Mouse (Mus musculus) hindbrain, embryonic 14.5 days (tissue): ENCODE measurements around the gene Wrap53. TPM values are rescaled to one million over a fixed set of nuclear protein-coding genes. Genes with fewer than 3 reads are reported as not detected.

ENCODE experiments used
- ATAC-seq: fragments of 200-750 bp; cut with Nextera tagmentation; 2 replicates; pipeline ENCODE4 v1.8.0; 2017; ENCODE audit warnings: moderate number of reproducible peaks, mild to moderate bottlenecking, moderate TSS enrichment, moderate library complexity; ENCODE audit not compliant: low FRiP score
- DNase-seq: peaks from one replicate; pipeline ENCODE4 v3.0.0-alpha.2; 2015; ENCODE audit warnings: low spot score
- H3K27ac ChIP-seq: fragments of 300-500 bp; sonication (generic); 2 replicates; pipeline ENCODE4 v1.5.1; 2014; ENCODE audit warnings: mild to moderate bottlenecking, moderate library complexity
- H3K27me3 ChIP-seq: fragments of 300-500 bp; sonication (generic); 2 replicates; pipeline ENCODE4 v1.6.1; 2014; ENCODE audit warnings: mild to moderate bottlenecking, low read length, mixed read lengths; ENCODE audit not compliant: control insufficient read depth, insufficient read depth
- H3K36me3 ChIP-seq: fragments of 300-500 bp; sonication (generic); replicated peaks from 2 replicates; pipeline ENCODE4 v1.6.1; 2014; ENCODE audit not compliant: control insufficient read depth, insufficient read depth
- H3K4me1 ChIP-seq: fragments of 300-500 bp; sonication (generic); replicated peaks from 2 replicates; pipeline ENCODE4 v1.6.1; 2014; ENCODE audit warnings: antibody characterized with exemption, low read length, mixed read lengths; ENCODE audit not compliant: control insufficient read depth, insufficient read depth
- H3K4me2 ChIP-seq: fragments of 300-500 bp; sonication (generic); replicated peaks from 2 replicates; pipeline ENCODE4 v1.6.1; 2014; ENCODE audit warnings: mild to moderate bottlenecking, moderate library complexity
- H3K4me3 ChIP-seq: fragments of 300-500 bp; sonication (generic); replicated peaks from 2 replicates; pipeline ENCODE4 v1.5.1; 2014; ENCODE audit warnings: mild to moderate bottlenecking, low read length
- H3K9ac ChIP-seq: fragments of 300-500 bp; sonication (generic); 2 replicates; pipeline ENCODE4 v1.6.1; 2014
- H3K9me3 ChIP-seq: fragments of 300-500 bp; sonication (generic); 2 replicates; pipeline ENCODE4 v1.6.1; 2016; ENCODE audit warnings: low read length; ENCODE audit not compliant: control insufficient read depth
- WGBS: fragments of 180-500 bp; shearing (Covaris S2); extraction: QIAGEN DNeasy Blood & Tissue Kit; methylation state at CpG from one replicate; pipeline ENCODE4 v1.1.7; 2014; 5-methylcytosine and 5-hydroxymethylcytosine counted together
- polyA plus RNA-seq: library from polyadenylated mRNA; unstranded; fragments of >200 nt; fragmentation: Nextera tagmentation; extraction: Ambion mirVana; gene quantifications from 2 replicates; pipeline ENCODE4 v1.2.1, GENCODE M21; 2014

Wrap53 gene
- polyA plus RNA-seq, 1 experiment from 2014 or later, result 16.8 TPM

DNA sequence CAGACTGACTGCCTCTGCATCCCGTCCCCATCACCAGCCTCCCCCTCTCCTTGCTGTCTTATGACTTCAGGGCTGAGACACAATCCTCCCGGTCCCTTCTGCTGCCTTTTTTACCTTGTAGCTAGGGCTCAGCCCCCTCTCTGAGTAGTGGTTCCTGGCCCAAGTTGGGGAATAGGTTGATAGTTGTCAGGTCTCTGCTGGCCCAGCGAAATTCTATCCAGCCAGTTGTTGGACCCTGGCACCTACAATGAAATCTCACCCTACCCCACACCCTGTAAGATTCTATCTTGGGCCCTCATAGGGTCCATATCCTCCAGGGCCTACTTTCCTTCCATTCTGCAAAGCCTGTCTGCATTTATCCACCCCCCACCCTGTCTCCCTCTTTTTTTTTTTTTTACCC lies 11.4 kb upstream of the Wrap53 start:
- H3K4me3 ChIP-seq, result no peak overlapping the region
- 87% methylated on average over 3 of the region's 3 CpGs for WGBS
- H3K36me3 ChIP-seq, result peaks cover 61% of the 10 kb centered on the region
- no peak overlapping the region for H3K27ac ChIP-seq
- ATAC-seq (no peak), DNase-seq (no peak)
- no peak overlapping the region for H3K9ac ChIP-seq
- H3K4me2 ChIP-seq, result no peak overlapping the region
- H3K9me3 ChIP-seq, result no peaks in the 10 kb centered on the region
- H3K27me3 ChIP-seq, result no peaks in the 10 kb centered on the region
- no peaks in the 10 kb centered on the region for H3K4me1 ChIP-seq

DNA sequence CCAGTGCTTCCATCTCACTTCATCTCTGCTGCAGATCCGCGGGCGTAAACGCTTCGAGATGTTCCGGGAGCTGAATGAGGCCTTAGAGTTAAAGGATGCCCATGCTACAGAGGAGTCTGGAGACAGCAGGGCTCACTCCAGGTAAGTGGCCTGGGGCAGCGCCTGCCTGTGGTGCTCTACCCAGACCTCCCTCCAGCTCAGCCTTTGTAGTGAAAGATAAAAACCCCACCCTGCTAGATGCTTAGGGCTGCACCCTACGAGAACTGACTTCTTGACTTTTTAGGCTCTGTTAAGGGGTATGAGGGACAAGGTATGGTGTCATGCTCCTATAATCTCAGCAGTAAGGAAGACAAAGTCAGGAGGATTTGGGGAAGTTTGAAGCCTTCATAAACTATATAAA lies 10.6 kb upstream of the Wrap53 start:
- H3K4me3 ChIP-seq, result no peak overlapping the region
- H3K4me2 ChIP-seq, result no peak overlapping the region
- H3K27me3 ChIP-seq, result no peaks in the 10 kb centered on the region
- WGBS, result 93% methylated on average over 8 of the region's 8 CpGs
- no peak overlapping the region for H3K27ac ChIP-seq
- H3K9me3 ChIP-seq, result no peaks in the 10 kb centered on the region
- no peak overlapping the region for H3K9ac ChIP-seq
- H3K36me3 ChIP-seq, result peaks cover 58% of the 10 kb centered on the region
- H3K4me1 ChIP-seq, result no peaks in the 10 kb centered on the region
- no peak for ATAC-seq
- no peak for DNase-seq

DNA sequence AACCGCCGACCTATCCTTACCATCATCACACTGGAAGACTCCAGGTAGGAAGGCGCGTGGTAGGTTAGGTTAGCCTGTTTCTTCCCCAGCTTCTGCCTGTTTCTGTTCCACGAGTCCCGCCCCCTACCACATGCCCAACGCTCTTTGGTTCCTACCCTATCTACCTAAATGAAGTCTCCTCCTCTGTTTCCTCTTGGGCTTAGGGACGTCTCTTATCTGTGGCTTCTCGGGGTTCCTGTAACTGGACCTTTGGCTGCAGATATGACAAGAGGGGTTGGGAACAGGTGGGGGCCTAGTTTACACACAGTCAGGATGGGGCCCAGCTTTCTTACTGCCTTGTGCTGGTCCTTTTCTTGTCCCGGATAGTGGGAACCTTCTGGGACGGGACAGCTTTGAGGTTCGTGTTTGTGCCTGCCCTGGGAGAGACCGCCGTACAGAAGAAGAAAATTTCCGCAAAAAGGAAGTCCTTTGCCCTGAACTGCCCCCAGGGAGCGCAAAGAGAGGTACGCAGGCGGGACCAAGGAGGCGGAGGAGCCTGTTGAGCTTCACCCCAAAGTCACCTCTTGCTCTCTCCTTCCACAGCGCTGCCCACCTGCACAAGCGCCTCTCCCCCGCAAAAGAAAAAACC lies 9.3 kb upstream of the Wrap53 start:
- ATAC-seq (no peak), DNase-seq (no peak)
- Histone ChIP-seq H3K4me1 (no peaks in the 10 kb centered on the region), H3K9ac (no peak overlapping the region), H3K27me3 (no peaks in the 10 kb centered on the region), H3K36me3 (peaks cover 54% of the 10 kb centered on the region), H3K4me2 (no peak overlapping the region), H3K9me3 (no peaks in the 10 kb centered on the region), H3K4me3 (no peak overlapping the region), H3K27ac (no peak overlapping the region)
- 95% methylated on average over 22 of the region's 22 CpGs for WGBS

DNA sequence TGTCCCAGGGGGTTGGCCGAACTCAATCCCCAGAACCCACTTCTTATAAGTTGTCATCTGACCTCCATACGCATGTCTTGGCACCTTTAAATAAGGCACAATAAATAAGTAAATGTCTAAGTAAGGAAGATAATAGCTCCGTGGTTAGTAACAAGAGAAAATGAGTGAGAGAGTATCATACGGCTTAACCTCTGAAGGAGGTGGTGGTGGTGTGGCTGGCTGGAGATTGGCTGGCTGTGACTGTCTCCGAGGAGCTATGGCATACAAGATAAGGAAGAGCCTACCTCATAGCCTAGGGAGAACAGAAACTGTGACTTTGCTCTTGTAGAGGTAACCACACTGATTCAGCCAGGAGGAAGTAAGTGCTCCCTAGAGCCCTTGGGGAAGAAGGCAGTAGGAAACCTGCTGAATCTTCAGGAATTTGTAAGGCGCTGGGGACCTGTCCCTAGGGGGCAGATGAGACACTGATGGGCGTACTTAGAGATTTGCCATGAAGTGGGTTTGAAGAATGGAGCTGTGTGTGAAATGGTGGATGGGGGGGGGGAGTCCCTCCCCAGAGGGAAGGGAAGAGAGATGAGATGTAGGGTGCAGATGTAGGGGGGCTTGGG lies 5.8 kb upstream of the Wrap53 start:
- H3K4me2 ChIP-seq, result no peak overlapping the region
- H3K36me3 ChIP-seq, result peaks cover 42% of the 10 kb centered on the region
- DNase-seq, result no peak
- peaks cover 9% of the 10 kb centered on the region for H3K4me1 ChIP-seq
- no peak overlapping the region for H3K27ac ChIP-seq
- no peaks in the 10 kb centered on the region for H3K27me3 ChIP-seq
- no peak overlapping the region for H3K4me3 ChIP-seq
- 81% methylated on average over 7 of the region's 7 CpGs for WGBS
- no peak for ATAC-seq
- no peaks in the 10 kb centered on the region for H3K9me3 ChIP-seq
- H3K9ac ChIP-seq, result no peak overlapping the region

DNA sequence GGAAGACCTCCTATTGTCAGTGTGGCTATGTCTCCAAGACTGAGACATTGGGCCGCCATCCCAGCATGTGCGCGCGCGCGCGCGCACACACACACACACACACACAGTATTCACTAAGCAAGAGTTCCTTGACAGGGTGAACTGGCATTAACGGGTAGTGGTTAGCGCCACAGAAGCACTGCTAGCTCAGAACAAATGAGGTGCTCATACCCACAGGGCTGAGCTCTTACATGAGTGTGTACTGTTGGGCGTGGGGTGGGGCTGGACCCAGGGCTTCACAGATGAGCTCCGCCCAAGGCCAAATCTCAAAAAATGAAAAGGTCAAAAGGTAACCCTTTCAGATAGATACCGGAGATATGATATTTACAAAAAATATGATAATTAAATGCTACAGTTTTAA lies 4.9 kb upstream of the Wrap53 start:
- Histone ChIP-seq H3K27me3 (no peaks in the 10 kb centered on the region), H3K9ac (no peak overlapping the region), H3K27ac (no peak overlapping the region), H3K4me1 (peaks cover 9% of the 10 kb centered on the region), H3K36me3 (peaks cover 33% of the 10 kb centered on the region), H3K4me3 (no peak overlapping the region), H3K9me3 (no peaks in the 10 kb centered on the region), H3K4me2 (no peak overlapping the region)
- 96% methylated on average over 13 of the region's 13 CpGs for WGBS
- no peak for ATAC-seq
- DNase-seq, result no peak

DNA sequence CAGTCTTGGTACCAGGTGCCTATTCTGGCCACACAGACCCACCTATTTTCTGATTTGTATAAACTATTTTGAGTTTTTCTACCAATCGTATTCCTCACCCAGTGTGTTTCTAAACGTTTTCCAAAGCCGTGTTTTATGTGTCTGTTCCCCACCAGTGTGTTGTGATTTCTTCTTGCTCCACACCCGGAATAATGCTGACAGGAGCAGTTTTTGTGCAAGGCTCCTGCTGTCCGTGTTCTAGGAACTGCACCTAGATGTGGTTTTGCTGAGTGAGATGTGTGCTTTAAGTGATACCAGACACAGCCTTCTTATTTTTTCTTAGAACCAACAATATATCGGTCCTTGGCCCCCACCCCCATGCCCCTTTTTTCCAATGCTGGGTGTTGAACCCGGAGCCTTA lies 4.0 kb upstream of the Wrap53 start:
- no peak overlapping the region for H3K4me2 ChIP-seq
- H3K36me3 ChIP-seq, result peaks cover 24% of the 10 kb centered on the region
- H3K27ac ChIP-seq, result no peak overlapping the region
- H3K9ac ChIP-seq, result no peak overlapping the region
- H3K4me1 ChIP-seq, result peaks cover 9% of the 10 kb centered on the region
- ATAC-seq (no peak), DNase-seq (no peak)
- 87% methylated on average over 7 of the region's 7 CpGs for WGBS
- H3K4me3 ChIP-seq, result no peak overlapping the region
- no peaks in the 10 kb centered on the region for H3K27me3 ChIP-seq
- no peaks in the 10 kb centered on the region for H3K9me3 ChIP-seq

DNA sequence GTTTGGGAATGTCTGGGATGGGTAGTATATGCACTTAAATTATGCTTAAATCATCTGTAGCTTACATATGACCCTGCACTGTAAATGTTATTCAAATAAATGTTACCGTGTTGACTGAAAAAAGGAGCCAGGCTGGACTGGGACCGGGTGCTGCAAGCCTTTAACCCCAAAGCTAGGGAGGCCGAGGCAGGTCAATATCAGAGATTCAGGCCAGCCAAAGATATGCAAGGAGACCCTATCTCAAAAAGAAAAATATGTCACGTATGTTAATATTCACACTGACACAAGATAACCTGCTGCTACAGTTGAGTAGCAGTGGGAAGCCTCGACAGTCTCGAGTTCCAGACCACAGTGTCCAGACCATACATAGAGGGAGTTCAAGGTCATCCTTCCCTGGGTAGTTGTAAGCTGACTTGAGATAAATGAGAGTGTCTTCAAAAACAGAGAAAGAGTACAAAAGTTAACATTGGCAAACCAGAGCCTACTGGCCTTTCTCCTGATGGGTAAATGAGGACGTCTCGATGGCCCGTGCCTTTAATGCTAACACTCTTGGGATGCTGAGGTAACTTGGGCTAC lies 2.3 kb upstream of the Wrap53 start:
- H3K4me3 ChIP-seq, result peak overlapping the region; percentile 78
- peaks cover 23% of the 10 kb centered on the region for H3K4me1 ChIP-seq
- peak overlapping the region; percentile 94 for H3K4me2 ChIP-seq
- WGBS, result 54% methylated on average over 9 of the region's 9 CpGs
- H3K9ac ChIP-seq, result peak overlapping the region; percentile 82
- peaks cover 7% of the 10 kb centered on the region for H3K36me3 ChIP-seq
- H3K27ac ChIP-seq, result no peak overlapping the region; the same call in 1 of the 2 replicates
- H3K27me3 ChIP-seq, result no peaks in the 10 kb centered on the region
- ATAC-seq (no peak), DNase-seq (no peak)
- no peaks in the 10 kb centered on the region for H3K9me3 ChIP-seq

DNA sequence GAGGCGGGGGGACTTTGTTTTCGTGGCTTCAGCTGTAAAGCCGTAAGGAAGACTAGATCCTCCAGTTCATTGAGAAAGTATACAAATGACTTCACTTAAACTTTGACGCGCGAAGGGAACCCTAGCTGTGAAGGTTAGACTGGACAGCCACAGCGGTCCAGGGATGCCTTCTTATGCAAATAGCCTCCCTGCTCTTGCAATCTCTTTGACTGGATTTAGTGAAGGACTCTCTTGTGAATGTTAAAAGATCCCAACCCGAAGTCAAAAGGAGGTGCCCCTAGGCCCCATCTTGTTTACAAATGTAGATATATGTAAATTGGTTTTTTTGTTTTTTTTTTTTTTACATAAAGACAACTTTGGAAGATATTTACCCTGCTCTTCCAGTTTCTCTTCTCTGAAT lies 1.8 kb upstream of the Wrap53 start:
- ATAC-seq (no peak), DNase-seq (no peak)
- Histone ChIP-seq H3K4me3 (peak overlapping the region; percentile 78), H3K27ac (peak overlapping the region; percentile 88), H3K9me3 (no peaks in the 10 kb centered on the region), H3K27me3 (no peaks in the 10 kb centered on the region), H3K4me2 (peak overlapping the region; percentile 94), H3K9ac (peak overlapping the region; percentile 82), H3K4me1 (peaks cover 28% of the 10 kb centered on the region), H3K36me3 (0 out of 2 replicates have a peak, but pooled peaks cover 4% of the 10 kb centered on the region)
- WGBS, result 0% methylated on average over 8 of the region's 8 CpGs

DNA sequence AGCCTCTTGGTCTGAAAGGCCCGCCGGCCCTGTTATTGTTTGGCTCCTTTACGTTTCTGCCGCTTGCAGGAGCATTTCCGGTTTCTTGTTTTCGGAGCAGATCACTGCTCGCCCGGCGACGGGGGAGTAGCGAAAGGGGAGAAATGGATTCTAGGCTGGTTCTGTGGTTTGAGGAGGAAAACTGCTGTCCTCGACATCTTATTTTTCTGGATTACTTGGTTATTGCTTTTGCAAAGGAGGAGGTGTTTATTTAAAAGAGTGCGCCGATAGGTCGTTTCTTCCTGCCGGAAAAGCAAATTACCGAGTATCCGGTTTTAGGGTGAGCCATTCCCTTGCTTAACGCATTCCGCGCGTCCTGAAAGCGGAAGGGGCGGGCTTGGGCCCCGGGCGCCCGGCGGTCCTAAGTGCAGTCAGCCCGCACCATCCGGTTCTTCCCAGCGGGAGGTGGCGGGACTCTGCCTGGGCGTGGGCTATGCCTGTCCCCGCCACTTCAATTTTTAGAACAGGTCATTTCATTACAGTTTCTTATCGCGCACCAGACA lies 1.2 kb upstream of the Wrap53 start:
- H3K9me3 ChIP-seq, result no peaks in the 10 kb centered on the region
- ATAC-seq (peak; percentile 79), DNase-seq (peak; percentile 95)
- peak overlapping the region; percentile 78 for H3K4me3 ChIP-seq
- 0 out of 2 replicates have a peak, but pooled peaks cover 4% of the 10 kb centered on the region for H3K36me3 ChIP-seq
- H3K4me2 ChIP-seq, result peak overlapping the region; percentile 94
- WGBS, result under 1% methylated on average over 36 of the region's 36 CpGs
- peaks cover 29% of the 10 kb centered on the region for H3K4me1 ChIP-seq
- H3K27me3 ChIP-seq, result no peaks in the 10 kb centered on the region
- peak overlapping the region; percentile 82 for H3K9ac ChIP-seq
- H3K27ac ChIP-seq, result peak overlapping the region; percentile 88
